Mouse (Mus musculus) brain, embryonic 14.5 days (tissue): ENCODE measurements at regions not wholly inside any gene's neighbourhood (a gene's known extent, or its start where the extent isn't known, plus 50 kb on each side); places are given as distances from the start of the nearest gene placed in this dataset.

ENCODE experiments used
- CTCF ChIP-seq: fragments of 200-500 bp; IDR thresholded peaks from 2 replicates; pipeline ENCODE4 v1.5.1; 2012; ENCODE audit warnings: inconsistent platforms, mild to moderate bottlenecking, moderate library complexity, borderline replicate concordance; ENCODE audit not compliant: insufficient read depth, insufficient read length; ENCODE audit errors: extremely low read depth
- POLR2A ChIP-seq: fragments of 200-500 bp; IDR thresholded peaks from 2 replicates; pipeline ENCODE4 v1.6.1; 2012; ENCODE audit warnings: mild to moderate bottlenecking, inconsistent platforms, borderline replicate concordance; ENCODE audit not compliant: poor library complexity, insufficient read depth, insufficient read length, severe bottlenecking; ENCODE audit errors: extremely low read depth

DNA sequence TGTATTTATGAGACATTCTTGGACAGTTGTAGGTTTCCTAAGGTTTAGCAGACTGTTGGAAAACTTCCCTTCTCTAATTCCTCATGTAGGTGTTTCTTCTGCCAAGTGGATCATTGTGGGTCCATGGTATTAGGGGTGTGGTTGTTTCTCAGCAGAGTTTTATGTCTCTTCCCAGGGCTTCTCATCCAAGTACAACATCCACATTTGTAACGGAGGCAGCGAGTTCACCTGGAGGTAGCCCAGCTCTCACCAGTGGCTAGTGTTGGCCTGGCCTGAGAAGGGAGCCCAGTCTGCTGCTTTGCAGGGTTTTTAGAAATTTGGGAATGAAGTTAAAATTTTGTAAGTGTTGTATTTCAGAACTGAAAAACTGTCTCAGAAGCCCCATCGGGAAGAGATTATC is 122.4 kb downstream of the Wnt5a start:
- TF ChIP-seq CTCF (no peak), POLR2A (no peak)
